Mouse (Mus musculus) embryonic facial prominence, embryonic 14.5 days (tissue): ENCODE data around the gene Cpe. TPM values are rescaled to one million over a fixed set of nuclear protein-coding genes. Genes with fewer than 3 reads are reported as not detected.

Experiments used
- ATAC-seq: fragments of 200-750 bp; cut with Nextera tagmentation; 2 replicates; pipeline ENCODE4 v1.8.0; 2017; ENCODE audit warnings: low read depth, moderate number of reproducible peaks, moderate TSS enrichment
- DNase-seq: peaks from one replicate; pipeline ENCODE4 v3.0.0-alpha.2; 2015; ENCODE audit warnings: low spot score
- H3K27ac ChIP-seq: fragments of 300-500 bp; sonication (generic); replicated peaks from 2 replicates; pipeline ENCODE4 v1.5.1; 2014; ENCODE audit warnings: low read depth, mild to moderate bottlenecking, low read length, moderate library complexity
- H3K27me3 ChIP-seq: fragments of 300-500 bp; sonication (generic); replicated peaks from 2 replicates; pipeline ENCODE4 v1.6.1; 2014; ENCODE audit warnings: low read length; ENCODE audit not compliant: control insufficient read depth, insufficient read depth
- H3K36me3 ChIP-seq: fragments of 300-500 bp; sonication (generic); 2 replicates; pipeline ENCODE4 v1.6.1; 2014; ENCODE audit warnings: low read length, mixed read lengths; ENCODE audit not compliant: control insufficient read depth, insufficient read depth
- H3K4me1 ChIP-seq: fragments of 300-500 bp; sonication (generic); 2 replicates; pipeline ENCODE4 v1.6.1; 2014; ENCODE audit warnings: antibody characterized with exemption, low read length; ENCODE audit not compliant: control insufficient read depth, insufficient read depth
- H3K4me2 ChIP-seq: fragments of 300-500 bp; sonication (generic); 2 replicates; pipeline ENCODE4 v1.6.1; 2014; ENCODE audit warnings: low read depth, mild to moderate bottlenecking, low read length, moderate library complexity, mixed read lengths
- H3K4me3 ChIP-seq: fragments of 300-500 bp; sonication (generic); 2 replicates; pipeline ENCODE4 v1.5.1; 2014; ENCODE audit warnings: low read depth, mild to moderate bottlenecking, low read length
- H3K9ac ChIP-seq: fragments of 300-500 bp; sonication (generic); 2 replicates; pipeline ENCODE4 v1.6.1; 2014; ENCODE audit warnings: low read depth, mild to moderate bottlenecking, low read length, moderate library complexity, mixed read lengths
- H3K9me3 ChIP-seq: fragments of 300-500 bp; sonication (generic); 2 replicates; pipeline ENCODE4 v1.6.1; 2016; ENCODE audit warnings: low read length; ENCODE audit not compliant: control insufficient read depth
- WGBS: fragments of 180-500 bp; shearing (Covaris S2); extraction: QIAGEN DNeasy Blood & Tissue Kit; methylation state at CpG from one replicate; pipeline ENCODE4 v1.1.7; 2014; 5-methylcytosine and 5-hydroxymethylcytosine counted together
- polyA plus RNA-seq: library from polyadenylated mRNA; unstranded; fragments of >200 nt; fragmentation: Nextera tagmentation; extraction: Ambion mirVana; gene quantifications from 2 replicates; pipeline ENCODE4 v1.2.1, GENCODE M21; 2014

The Cpe gene
- polyA plus RNA-seq, 1 experiment from 2014 or later: 228 TPM

GRCm38 (mm10) chr8:64597042-64597970 lies 95.5 kb downstream of the Cpe start:
- Histone ChIP-seq H3K36me3 (peaks cover 8% of the 10 kb centered on the region; the same call in 1 of the 2 replicates), H3K27ac (no peak overlapping the region), H3K4me2 (no peak overlapping the region), H3K9ac (no peak overlapping the region), H3K4me3 (no peak overlapping the region), H3K4me1 (no peaks in the 10 kb centered on the region), H3K27me3 (no peaks in the 10 kb centered on the region), H3K9me3 (no peaks in the 10 kb centered on the region)
- peak; percentile 80; the same call in 1 of the 2 replicates for ATAC-seq
- WGBS: 42% methylated on average over 21 of the region's 21 CpGs
- DNase-seq: peak; percentile 61

DNA sequence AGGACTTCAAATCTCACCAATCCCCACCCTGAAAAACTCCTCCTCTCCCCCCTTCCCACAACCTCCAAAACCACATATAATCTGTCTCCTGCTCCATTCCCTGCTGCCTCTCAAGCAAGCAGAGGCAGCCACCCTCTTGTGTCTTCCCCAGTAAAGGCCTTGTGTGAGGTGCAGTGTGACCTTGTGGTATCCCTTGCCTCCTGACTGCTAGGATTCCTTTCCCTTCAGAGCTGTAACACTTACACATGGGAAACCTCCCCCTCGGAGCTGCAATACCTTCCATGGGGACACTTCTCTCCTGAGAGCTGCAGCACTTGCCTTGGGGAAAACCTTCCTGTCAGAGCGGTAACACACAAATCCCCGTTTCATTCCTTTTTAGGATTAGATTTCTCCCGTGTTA lies 96.5 kb downstream of the Cpe start:
- Histone ChIP-seq H3K9ac (no peak overlapping the region), H3K27me3 (no peaks in the 10 kb centered on the region), H3K9me3 (no peaks in the 10 kb centered on the region), H3K4me2 (no peak overlapping the region), H3K27ac (no peak overlapping the region), H3K4me1 (no peaks in the 10 kb centered on the region), H3K4me3 (no peak overlapping the region), H3K36me3 (peaks cover 8% of the 10 kb centered on the region; the same call in 1 of the 2 replicates)
- DNase-seq: no peak
- no peak for ATAC-seq
- 55% methylated on average over 4 of the region's 4 CpGs for WGBS

DNA sequence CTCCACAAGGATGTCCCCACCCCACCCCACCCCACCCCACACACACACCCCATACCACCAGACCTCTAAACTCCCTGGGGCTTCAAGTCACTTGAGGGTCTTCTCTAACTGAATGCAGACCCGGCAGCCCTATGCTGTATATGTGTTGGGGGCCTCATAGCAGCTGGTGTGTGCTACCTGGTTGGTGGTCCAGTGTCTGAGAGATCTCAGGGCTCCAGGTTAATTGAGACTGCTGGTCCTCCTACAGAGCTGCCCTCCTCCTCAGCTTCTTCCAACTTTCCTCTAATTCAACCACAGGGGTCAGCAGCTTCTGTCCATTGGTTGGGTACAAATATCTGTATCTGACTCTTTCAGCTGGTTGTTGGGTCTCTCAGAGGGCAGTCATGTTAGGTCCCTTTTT lies 102.4 kb downstream of the Cpe start:
- Histone ChIP-seq H3K9ac (no peak overlapping the region), H3K27me3 (no peaks in the 10 kb centered on the region), H3K4me1 (no peaks in the 10 kb centered on the region), H3K27ac (no peak overlapping the region), H3K4me2 (no peak overlapping the region), H3K9me3 (no peaks in the 10 kb centered on the region), H3K36me3 (0 out of 2 replicates have a peak, but pooled peaks cover 8% of the 10 kb centered on the region), H3K4me3 (no peak overlapping the region)
- DNase-seq (no peak), ATAC-seq (no peak)
- WGBS: 81% methylated on average over 1 of the region's 1 CpGs

GRCm38 (mm10) chr8:64582887-64583286 lies 110.0 kb downstream of the Cpe start:
- Histone ChIP-seq H3K4me3 (no peak overlapping the region), H3K36me3 (no peaks in the 10 kb centered on the region), H3K4me2 (no peak overlapping the region), H3K4me1 (no peaks in the 10 kb centered on the region), H3K27me3 (no peaks in the 10 kb centered on the region), H3K9ac (no peak overlapping the region), H3K27ac (no peak overlapping the region), H3K9me3 (no peaks in the 10 kb centered on the region)
- WGBS: 47% methylated on average over 3 of the region's 3 CpGs
- DNase-seq: no peak
- no peak for ATAC-seq

- H3K36me3 ChIP-seq: no peaks in the 10 kb centered on the region
- H3K27me3 ChIP-seq: no peaks in the 10 kb centered on the region
- no peak overlapping the region for H3K9ac ChIP-seq
- ATAC-seq (no peak), DNase-seq (no peak)
- H3K4me3 ChIP-seq: no peak overlapping the region
- 66% methylated on average over 8 of the region's 8 CpGs for WGBS
- no peak overlapping the region for H3K4me2 ChIP-seq
- no peaks in the 10 kb centered on the region for H3K4me1 ChIP-seq
- no peak overlapping the region for H3K27ac ChIP-seq
- no peaks in the 10 kb centered on the region for H3K9me3 ChIP-seq
Measured at GRCm38 (mm10) chr8:64578221-64578620, 114.6 kb downstream of the Cpe start.

DNA sequence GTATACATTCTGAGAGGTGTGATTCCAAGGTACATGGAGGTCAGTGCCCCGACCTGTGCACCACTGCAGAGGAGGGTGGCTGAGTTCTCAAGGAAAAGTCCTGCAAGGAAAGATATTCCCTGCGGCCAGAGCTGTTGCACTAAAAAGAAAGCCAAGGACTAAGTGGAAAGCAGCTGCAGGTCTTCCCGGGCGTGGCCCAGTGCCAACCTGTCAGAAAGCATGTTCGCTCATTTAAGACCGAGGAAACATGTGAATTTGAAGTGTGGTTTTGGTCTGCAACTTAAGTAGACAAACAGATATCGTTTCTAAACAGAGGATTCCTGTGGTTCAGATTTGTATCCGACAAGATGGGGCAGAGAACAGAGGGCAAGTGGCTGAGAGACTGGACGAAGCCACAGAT lies 117.9 kb downstream of the Cpe start:
- no peak overlapping the region for H3K27ac ChIP-seq
- no peak overlapping the region for H3K4me3 ChIP-seq
- no peak overlapping the region for H3K4me2 ChIP-seq
- H3K36me3 ChIP-seq: no peaks in the 10 kb centered on the region
- 0 out of 2 replicates have a peak, but pooled peaks have one; percentile 26 for ATAC-seq
- peak; percentile 83 for DNase-seq
- no peaks in the 10 kb centered on the region for H3K9me3 ChIP-seq
- H3K9ac ChIP-seq: no peak overlapping the region
- no peaks in the 10 kb centered on the region for H3K27me3 ChIP-seq
- WGBS: 66% methylated on average over 9 of the region's 9 CpGs
- H3K4me1 ChIP-seq: no peaks in the 10 kb centered on the region

- H3K4me1 ChIP-seq: no peaks in the 10 kb centered on the region
- no peak overlapping the region for H3K4me2 ChIP-seq
- H3K27ac ChIP-seq: no peak overlapping the region
- H3K27me3 ChIP-seq: no peaks in the 10 kb centered on the region; the same call in 1 of the 2 replicates
- no peak overlapping the region for H3K4me3 ChIP-seq
- ATAC-seq (peak; percentile 63; the same call in 1 of the 2 replicates), DNase-seq (peak; percentile 66)
- 30% methylated on average over 5 of the region's 5 CpGs for WGBS
- peaks cover under 1% of the 10 kb centered on the region; the same call in 1 of the 2 replicates for H3K9me3 ChIP-seq
- no peaks in the 10 kb centered on the region for H3K36me3 ChIP-seq
- H3K9ac ChIP-seq: no peak overlapping the region
Measured at GRCm38 (mm10) chr8:64548054-64548850, 144.6 kb downstream of the Cpe start.

GRCm38 (mm10) chr8:64543441-64543840 lies 149.4 kb downstream of the Cpe start:
- Histone ChIP-seq H3K9ac (no peak overlapping the region), H3K4me3 (no peak overlapping the region), H3K4me1 (no peaks in the 10 kb centered on the region), H3K27me3 (no peaks in the 10 kb centered on the region; the same call in 1 of the 2 replicates), H3K36me3 (no peaks in the 10 kb centered on the region), H3K27ac (no peak overlapping the region), H3K4me2 (no peak overlapping the region), H3K9me3 (peaks cover 9% of the 10 kb centered on the region; the same call in 1 of the 2 replicates)
- WGBS: 93% methylated on average over 7 of the region's 7 CpGs
- ATAC-seq (no peak), DNase-seq (no peak)
